Mouse (Mus musculus) thymus, adult 2 months (tissue): ENCODE results near the gene Rabepk.

Source experiments
- CTCF ChIP-seq: fragments of 200-500 bp; IDR thresholded peaks from 2 replicates; pipeline ENCODE4 v1.5.1; 2012; ENCODE audit warnings: mild to moderate bottlenecking, control low read depth, low read length, moderate library complexity, borderline replicate concordance; ENCODE audit not compliant: control insufficient read depth, poor library complexity, insufficient read depth; ENCODE audit errors: extremely low read depth
- POLR2A ChIP-seq: fragments of 200-500 bp; IDR thresholded peaks from 2 replicates; pipeline ENCODE4 v1.6.1; 2012; ENCODE audit warnings: mild to moderate bottlenecking, low read length, control low read depth, moderate library complexity; ENCODE audit not compliant: control insufficient read depth, poor library complexity, insufficient read depth; ENCODE audit errors: extremely low read depth

DNA sequence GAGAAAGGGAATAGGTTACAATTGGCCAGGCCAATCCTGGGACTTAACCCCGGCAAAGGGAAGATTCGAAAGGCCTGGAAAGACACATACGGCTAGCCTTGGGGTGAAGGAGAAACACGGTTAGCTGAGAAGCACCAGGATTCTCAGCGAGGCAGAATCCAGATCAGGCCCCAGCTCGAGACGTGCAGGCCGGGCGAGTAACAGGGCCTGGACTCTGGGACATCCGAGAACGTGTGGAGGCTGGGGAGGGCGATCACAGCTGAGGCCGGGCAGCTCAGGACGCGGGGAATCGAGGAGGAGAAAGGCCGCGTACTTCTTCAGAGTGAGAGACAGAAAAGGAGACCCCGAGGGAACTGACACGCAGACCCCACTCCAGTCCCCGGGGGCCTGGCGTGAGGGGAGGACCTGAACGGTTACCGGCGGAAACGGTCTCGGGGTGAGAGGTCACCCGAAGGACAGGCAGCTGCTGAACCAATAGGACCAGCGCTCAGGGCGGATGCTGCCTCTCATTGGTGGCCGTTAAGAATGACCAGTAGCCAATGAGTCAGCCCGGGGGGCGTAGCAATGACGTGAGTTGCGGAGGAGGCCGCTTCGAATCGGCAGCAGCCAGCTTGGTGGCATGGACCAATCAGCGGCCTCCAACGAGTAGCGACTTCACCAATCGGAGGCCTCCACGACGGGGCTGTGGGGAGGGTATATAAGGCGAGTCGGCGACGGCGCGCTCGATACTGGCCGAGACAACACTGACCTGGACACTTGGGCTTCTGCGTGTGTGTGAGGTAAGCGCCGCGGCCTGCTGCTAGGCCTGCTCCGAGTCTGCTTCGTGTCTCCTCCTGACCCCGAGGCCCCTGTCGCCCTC, 28.1 kb downstream of the Rabepk start, which contains the start of gene Hspa5:
- TF ChIP-seq POLR2A: peak; percentile 93
- TF ChIP-seq CTCF: 0 out of 2 replicates have a peak, but pooled peaks have one; percentile 53
